Mouse (Mus musculus): ENCODE results near the gene Cldn20.

- TF ChIP-seq POLR2A (IDR thresholded peaks at IDR 0.05; ENCODE audit: borderline replicate concordance, control insufficient read depth, low read depth, low read length) (no peak), CTCF (IDR thresholded peaks at IDR 0.05; ENCODE audit: control insufficient read depth, insufficient read depth, low read length) (no peak)
Observed at GRCm38 (mm10) chr17:3490216-3490895, 42.0 kb upstream of the Cldn20 start.

Measured in bone marrow, adult 2 months (tissue).